Mouse (Mus musculus): ENCODE measurements around the gene Msi2. TPM values are rescaled to one million over a fixed set of nuclear protein-coding genes. Genes with fewer than 3 reads are reported as not detected.

Msi2 gene
- polyA plus RNA-seq, 1 experiment from 2014 or later: 2.9 TPM

GRCm38 (mm10) chr11:88638254-88638653, 80.1 kb downstream of the Msi2 start:
- no peaks in the 10 kb centered on the region for H3K9me3 ChIP-seq (replicated peaks; ENCODE audit: control insufficient read depth, low read length)
- no peak overlapping the region for H3K4me2 ChIP-seq (ENCODE audit: low read depth, low read length)
- no peaks in the 10 kb centered on the region; the same call in 1 of the 2 replicates for H3K4me1 ChIP-seq (ENCODE audit: control insufficient read depth, low read depth, low read length)
- no peak overlapping the region for H3K27ac ChIP-seq (ENCODE audit: low read length)
- no peak for ATAC-seq (ENCODE audit: low read depth)
- no peaks in the 10 kb centered on the region for H3K36me3 ChIP-seq (ENCODE audit: control insufficient read depth, insufficient read depth)
- 36% methylated on average over 2 of the region's 2 CpGs for WGBS (ENCODE audit: insufficient replicate concordance)
- H3K4me3 ChIP-seq (ENCODE audit: low read depth, low read length): no peak overlapping the region
- H3K9ac ChIP-seq (ENCODE audit: low read depth, low read length): no peak overlapping the region
- H3K27me3 ChIP-seq (ENCODE audit: control insufficient read depth, insufficient read depth, low read depth, low read length): no peaks in the 10 kb centered on the region

GRCm38 (mm10) chr11:88636934-88637333, 81.4 kb downstream of the Msi2 start:
- H3K36me3 ChIP-seq (ENCODE audit: control insufficient read depth, insufficient read depth): no peaks in the 10 kb centered on the region
- WGBS (ENCODE audit: insufficient replicate concordance): 83% methylated on average over 6 of the region's 6 CpGs
- ATAC-seq (ENCODE audit: low read depth): no peak
- no peak overlapping the region for H3K27ac ChIP-seq (ENCODE audit: low read length)
- no peak overlapping the region for H3K9ac ChIP-seq (ENCODE audit: low read depth, low read length)
- H3K4me3 ChIP-seq (ENCODE audit: low read depth, low read length): no peak overlapping the region
- H3K9me3 ChIP-seq (replicated peaks; ENCODE audit: control insufficient read depth, low read length): no peaks in the 10 kb centered on the region
- no peaks in the 10 kb centered on the region for H3K27me3 ChIP-seq (ENCODE audit: control insufficient read depth, insufficient read depth, low read depth, low read length)
- H3K4me1 ChIP-seq (ENCODE audit: control insufficient read depth, low read depth, low read length): no peaks in the 10 kb centered on the region; the same call in none of the 2 replicates
- H3K4me2 ChIP-seq (ENCODE audit: low read depth, low read length): no peak overlapping the region

- no peaks in the 10 kb centered on the region; the same call in none of the 2 replicates for H3K4me1 ChIP-seq (ENCODE audit: control insufficient read depth, low read depth, low read length)
- no peak overlapping the region for H3K9ac ChIP-seq (ENCODE audit: low read depth, low read length)
- no peaks in the 10 kb centered on the region for H3K27me3 ChIP-seq (ENCODE audit: control insufficient read depth, insufficient read depth, low read depth, low read length)
- H3K4me2 ChIP-seq (ENCODE audit: low read depth, low read length): no peak overlapping the region
- 73% methylated on average over 5 of the region's 5 CpGs for WGBS (ENCODE audit: insufficient replicate concordance)
- no peak overlapping the region for H3K27ac ChIP-seq (ENCODE audit: low read length)
- ATAC-seq (ENCODE audit: low read depth): no peak
- H3K36me3 ChIP-seq (ENCODE audit: control insufficient read depth, insufficient read depth): no peaks in the 10 kb centered on the region
- H3K9me3 ChIP-seq (replicated peaks; ENCODE audit: control insufficient read depth, low read length): no peaks in the 10 kb centered on the region
- no peak overlapping the region for H3K4me3 ChIP-seq (ENCODE audit: low read depth, low read length)
These were observed 82.0 kb downstream of the Msi2 start for GRCm38 (mm10) chr11:88636319-88636718.

- no peaks in the 10 kb centered on the region; the same call in none of the 2 replicates for H3K4me1 ChIP-seq (ENCODE audit: control insufficient read depth, low read depth, low read length)
- ATAC-seq (ENCODE audit: low read depth): no peak
- no peak overlapping the region for H3K9ac ChIP-seq (ENCODE audit: low read depth, low read length)
- no peaks in the 10 kb centered on the region for H3K27me3 ChIP-seq (ENCODE audit: control insufficient read depth, insufficient read depth, low read depth, low read length)
- no peak overlapping the region for H3K27ac ChIP-seq (ENCODE audit: low read length)
- H3K36me3 ChIP-seq (ENCODE audit: control insufficient read depth, insufficient read depth): no peaks in the 10 kb centered on the region
- H3K4me3 ChIP-seq (ENCODE audit: low read depth, low read length): no peak overlapping the region
- 57% methylated on average over 1 of the region's 1 CpGs for WGBS (ENCODE audit: insufficient replicate concordance)
- no peaks in the 10 kb centered on the region for H3K9me3 ChIP-seq (replicated peaks; ENCODE audit: control insufficient read depth, low read length)
- no peak overlapping the region for H3K4me2 ChIP-seq (ENCODE audit: low read depth, low read length)
These were observed 83.7 kb downstream of the Msi2 start for GRCm38 (mm10) chr11:88634627-88635026.

GRCm38 (mm10) chr11:88631932-88632230, 86.4 kb downstream of the Msi2 start:
- Histone ChIP-seq H3K4me3 (ENCODE audit: low read depth, low read length) (no peak overlapping the region), H3K4me2 (ENCODE audit: low read depth, low read length) (0 out of 2 replicates have a peak overlapping the region, but pooled peaks have one; percentile 10), H3K36me3 (ENCODE audit: control insufficient read depth, insufficient read depth) (no peaks in the 10 kb centered on the region), H3K9ac (ENCODE audit: low read depth, low read length) (no peak overlapping the region), H3K4me1 (ENCODE audit: control insufficient read depth, low read depth, low read length) (peaks cover 9% of the 10 kb centered on the region), H3K27ac (ENCODE audit: low read length) (no peak overlapping the region), H3K27me3 (ENCODE audit: control insufficient read depth, insufficient read depth, low read depth, low read length) (no peaks in the 10 kb centered on the region), H3K9me3 (replicated peaks; ENCODE audit: control insufficient read depth, low read length) (no peaks in the 10 kb centered on the region)
- ATAC-seq (ENCODE audit: low read depth): no peak
- WGBS (ENCODE audit: insufficient replicate concordance): 33% methylated on average over 3 of the region's 3 CpGs

- Histone ChIP-seq H3K4me2 (ENCODE audit: low read depth, low read length) (0 out of 2 replicates have a peak overlapping the region, but pooled peaks have one; percentile 10), H3K9me3 (replicated peaks; ENCODE audit: control insufficient read depth, low read length) (no peaks in the 10 kb centered on the region), H3K36me3 (ENCODE audit: control insufficient read depth, insufficient read depth) (no peaks in the 10 kb centered on the region), H3K27me3 (ENCODE audit: control insufficient read depth, insufficient read depth, low read depth, low read length) (no peaks in the 10 kb centered on the region), H3K4me3 (ENCODE audit: low read depth, low read length) (no peak overlapping the region), H3K27ac (ENCODE audit: low read length) (no peak overlapping the region), H3K4me1 (ENCODE audit: control insufficient read depth, low read depth, low read length) (peaks cover 12% of the 10 kb centered on the region), H3K9ac (ENCODE audit: low read depth, low read length) (no peak overlapping the region)
- no peak for ATAC-seq (ENCODE audit: low read depth)
- 66% methylated on average over 8 of the region's 8 CpGs for WGBS (ENCODE audit: insufficient replicate concordance)
These were observed 87.0 kb downstream of the Msi2 start for GRCm38 (mm10) chr11:88631084-88631931.

GRCm38 (mm10) chr11:88629619-88630018, 88.7 kb downstream of the Msi2 start:
- H3K36me3 ChIP-seq (ENCODE audit: control insufficient read depth, insufficient read depth): no peaks in the 10 kb centered on the region
- H3K9me3 ChIP-seq (replicated peaks; ENCODE audit: control insufficient read depth, low read length): no peaks in the 10 kb centered on the region
- H3K4me3 ChIP-seq (ENCODE audit: low read depth, low read length): no peak overlapping the region
- no peak overlapping the region for H3K4me2 ChIP-seq (ENCODE audit: low read depth, low read length)
- no peaks in the 10 kb centered on the region for H3K27me3 ChIP-seq (ENCODE audit: control insufficient read depth, insufficient read depth, low read depth, low read length)
- WGBS (ENCODE audit: insufficient replicate concordance): 58% methylated on average over 4 of the region's 4 CpGs
- H3K27ac ChIP-seq (ENCODE audit: low read length): no peak overlapping the region
- peaks cover 12% of the 10 kb centered on the region for H3K4me1 ChIP-seq (ENCODE audit: control insufficient read depth, low read depth, low read length)
- H3K9ac ChIP-seq (ENCODE audit: low read depth, low read length): no peak overlapping the region
- ATAC-seq (ENCODE audit: low read depth): no peak

GRCm38 (mm10) chr11:88629165-88629564, 89.1 kb downstream of the Msi2 start:
- H3K9ac ChIP-seq (ENCODE audit: low read depth, low read length): no peak overlapping the region
- H3K4me3 ChIP-seq (ENCODE audit: low read depth, low read length): no peak overlapping the region
- H3K4me2 ChIP-seq (ENCODE audit: low read depth, low read length): no peak overlapping the region
- WGBS (ENCODE audit: insufficient replicate concordance): 60% methylated on average over 4 of the region's 4 CpGs
- ATAC-seq (ENCODE audit: low read depth): no peak
- H3K27me3 ChIP-seq (ENCODE audit: control insufficient read depth, insufficient read depth, low read depth, low read length): no peaks in the 10 kb centered on the region
- H3K9me3 ChIP-seq (replicated peaks; ENCODE audit: control insufficient read depth, low read length): no peaks in the 10 kb centered on the region
- no peaks in the 10 kb centered on the region for H3K36me3 ChIP-seq (ENCODE audit: control insufficient read depth, insufficient read depth)
- H3K4me1 ChIP-seq (ENCODE audit: control insufficient read depth, low read depth, low read length): peaks cover 12% of the 10 kb centered on the region
- H3K27ac ChIP-seq (ENCODE audit: low read length): no peak overlapping the region

- H3K27ac ChIP-seq (ENCODE audit: low read length): no peak overlapping the region
- no peaks in the 10 kb centered on the region for H3K27me3 ChIP-seq (ENCODE audit: control insufficient read depth, insufficient read depth, low read depth, low read length)
- no peak overlapping the region for H3K4me2 ChIP-seq (ENCODE audit: low read depth, low read length)
- H3K36me3 ChIP-seq (ENCODE audit: control insufficient read depth, insufficient read depth): no peaks in the 10 kb centered on the region
- H3K9me3 ChIP-seq (replicated peaks; ENCODE audit: control insufficient read depth, low read length): no peaks in the 10 kb centered on the region
- WGBS (ENCODE audit: insufficient replicate concordance): 37% methylated on average over 3 of the region's 3 CpGs
- no peak for ATAC-seq (ENCODE audit: low read depth)
- H3K4me1 ChIP-seq (ENCODE audit: control insufficient read depth, low read depth, low read length): peaks cover 14% of the 10 kb centered on the region
- H3K9ac ChIP-seq (ENCODE audit: low read depth, low read length): no peak overlapping the region
- H3K4me3 ChIP-seq (ENCODE audit: low read depth, low read length): no peak overlapping the region
These were observed 89.6 kb downstream of the Msi2 start for GRCm38 (mm10) chr11:88628676-88629075.

Measured in liver, embryonic 16.5 days (tissue).